Mouse (Mus musculus) layer of hippocampus, adult 18-20 months (tissue): Measurements from ENCODE around the gene Rab40c. TPM values are rescaled to one million over a fixed set of nuclear protein-coding genes. Genes with fewer than 3 reads are reported as not detected.

Source experiments
- total RNA-seq, 2 experiments: library from RNA; stranded (reverse); gene quantifications; 2 replicates each; pipeline ENCODE4 v1.2.3; 2021

Gene Rab40c
- total RNA-seq, 2 experiments from 2014 or later: 49.4 to 54.7 TPM

Other genes with a start within 250 kb of the Rab40c start
- 100 to 1,000 TPM; 130 to 131 TPM for gene Gng13, start 202.6 kb downstream of the Rab40c start, total RNA-seq
- gene Chtf18, start 192.3 kb downstream of the Rab40c start, total RNA-seq: 1 to 10 TPM; 1.5 to 1.8 TPM
- 10 to 100 TPM; 63.5 to 64.1 TPM for gene Rpusd1, start 192.1 kb downstream of the Rab40c start, total RNA-seq
- under 1 TPM in 1 of 2 experiments, not detected in 1; 0.13 TPM for gene Mslnl, start 183.7 kb downstream of the Rab40c start, total RNA-seq
- gene Msln, start 165.3 kb downstream of the Rab40c start, total RNA-seq: 1 to 10 TPM in 1 of 2 experiments, under 1 TPM in 1; 0.46 to 1.2 TPM
- 10 to 100 TPM; 30.6 to 38.5 TPM for gene Narfl, start 146.0 kb downstream of the Rab40c start, total RNA-seq
- 100 to 1,000 TPM; 103 to 109 TPM for gene Haghl, start 134.1 kb downstream of the Rab40c start, total RNA-seq
- gene Ccdc78, start 133.1 kb downstream of the Rab40c start, total RNA-seq: under 1 TPM; 0.36 to 0.40 TPM
- 10 to 100 TPM; 88.8 to 99.3 TPM for gene Fam173a, start 126.8 kb downstream of the Rab40c start, total RNA-seq
- 1 to 10 TPM in 1 of 2 experiments, under 1 TPM in 1; 0.47 to 1.8 TPM for gene AC134908.4, start 124.1 kb downstream of the Rab40c start, total RNA-seq
- gene Metrn, start 122.6 kb downstream of the Rab40c start, total RNA-seq: 10 to 100 TPM; 81.1 to 83.3 TPM
- gene Fbxl16, start 110.6 kb downstream of the Rab40c start, total RNA-seq: 100 to 1,000 TPM; 664 to 720 TPM
- gene Wdr24, start 96.1 kb downstream of the Rab40c start, total RNA-seq: 10 to 100 TPM; 22.6 to 26.4 TPM
- gene Jmjd8, start 90.9 kb downstream of the Rab40c start, total RNA-seq: 10 to 100 TPM; 52.7 to 55.5 TPM
- gene Stub1, start 86.3 kb downstream of the Rab40c start, total RNA-seq: 100 to 1,000 TPM; 158 to 165 TPM
- gene Rhbdl1, start 82.4 kb downstream of the Rab40c start, total RNA-seq: 10 to 100 TPM; 42.1 to 43.4 TPM
- gene Gm20683, start 78.0 kb downstream of the Rab40c start, total RNA-seq: 10 to 100 TPM; 21.9 to 22.1 TPM
- 100 to 1,000 TPM in 1 of 2 experiments, 10 to 100 TPM in 1; 98.3 to 109 TPM for gene Rhot2, start 74.9 kb downstream of the Rab40c start, total RNA-seq
- 10 to 100 TPM; 20.1 to 21.7 TPM for gene Wdr90, start 58.2 kb downstream of the Rab40c start, total RNA-seq
- 10 to 100 TPM; 23.3 to 23.7 TPM for gene Mcrip2, start 51.0 kb downstream of the Rab40c start, total RNA-seq
- 10 to 100 TPM; 36.3 TPM for gene Mettl26, start 44.7 kb downstream of the Rab40c start, total RNA-seq
- 1 to 10 TPM; 1.7 to 2.2 TPM for gene Wfikkn1, start 38.9 kb downstream of the Rab40c start, total RNA-seq
- 100 to 1,000 TPM; 108 to 113 TPM for gene Pigq, start 25.2 kb upstream of the Rab40c start, total RNA-seq
- under 1 TPM; 0.32 to 0.36 TPM for gene Nhlrc4, start 25.2 kb upstream of the Rab40c start, total RNA-seq
- under 1 TPM; 0.99 TPM for gene A930017K11Rik, start 32.8 kb upstream of the Rab40c start, total RNA-seq
- 10 to 100 TPM; 50.6 to 54.1 TPM for gene Capn15, start 66.1 kb upstream of the Rab40c start, total RNA-seq
- gene Rab11fip3, start 149.8 kb upstream of the Rab40c start, total RNA-seq: 100 to 1,000 TPM; 106 TPM
- 10 to 100 TPM; 27.4 to 29.7 TPM for gene Decr2, start 170.6 kb upstream of the Rab40c start, total RNA-seq
- gene Nme4, start 175.9 kb upstream of the Rab40c start, total RNA-seq: 1 to 10 TPM; 3.8 to 5.8 TPM
- gene Tmem8, start 193.6 kb upstream of the Rab40c start, total RNA-seq: 10 to 100 TPM; 12.0 to 13.2 TPM
- 10 to 100 TPM; 68.8 to 70.0 TPM for gene Mrpl28, start 203.8 kb upstream of the Rab40c start, total RNA-seq
- gene Axin1, start 219.0 kb upstream of the Rab40c start, total RNA-seq: 10 to 100 TPM; 28.3 to 28.5 TPM